9 mouse cellular contexts compared by ENCODE assay signal in the genomic region with DNA sequence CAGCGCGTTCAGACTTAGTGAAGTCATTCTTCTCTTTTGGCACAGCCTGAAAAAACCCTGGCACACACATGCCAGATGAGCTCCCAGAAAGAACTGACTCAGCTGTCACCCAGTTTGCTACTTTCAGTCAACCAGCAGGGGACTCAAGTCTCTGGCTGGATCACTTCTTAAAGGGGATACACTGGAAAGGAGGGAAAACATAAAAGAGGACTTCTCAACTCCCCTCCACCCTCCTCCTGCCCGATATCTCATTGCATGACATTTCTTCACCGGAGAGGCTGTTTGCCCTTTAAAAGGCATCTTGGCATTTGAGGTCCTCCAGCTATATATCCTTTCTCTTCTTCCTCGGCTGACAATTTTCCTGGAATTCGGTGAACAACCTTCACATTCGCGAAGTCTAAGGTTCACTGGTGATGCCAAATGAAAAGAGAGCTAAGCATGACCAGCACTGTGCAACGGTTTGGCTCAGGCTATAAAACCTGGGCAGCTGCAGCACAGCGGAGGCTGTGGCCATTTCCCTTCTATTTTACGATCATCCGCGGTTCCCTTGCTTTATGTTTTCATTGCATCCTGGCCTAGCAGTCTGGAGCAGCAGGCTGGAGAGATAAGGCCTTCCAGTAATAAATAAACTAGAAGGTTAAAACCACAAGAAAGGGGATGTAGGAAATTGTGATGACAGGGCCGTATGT.
DNase-seq lines count a peak whose midpoint lies in the region; ATAC-seq lines count a peak whose summit lies in the region.
"Had no signal": no experiment of that assay in that cellular context is flagged by ENCODE, and none has a peak within 500 bp of the region (broad histone marks: within the 10 kb centered on the region; RNA-seq: fewer than 3 reads in every experiment).

No protein-coding gene starts in this region.

- H3K27ac ChIP-seq in kidney, embryonic 15.5 days: peak overlapping the region; percentile 84
- peak overlapping the region; percentile 60 for H3K27ac ChIP-seq in neural tube, embryonic 15.5 days (replicated peaks)
- H3K27ac ChIP-seq: macrophage had no signal

- no peak for DNase-seq in kidney, adult 18-20 months
- DNase-seq in adrenal gland, adult (ENCODE audit: inconsistent age in 2 of 2, low spot score in 1 of 2): peak; percentile 62 to 86
- DNase-seq in cerebellum, adult 11 months: peak; percentile 10
- DNase-seq in layer of hippocampus, adult 9-11 months: peak; percentile 49
- no peak for DNase-seq in adipocyte (ENCODE audit: low spot score)

- H3K4me3 ChIP-seq in kidney, embryonic 15.5 days (replicated peaks): peak overlapping the region; percentile 17; the same call in 1 of the 2 replicates
- no peak overlapping the region for H3K4me3 ChIP-seq in neural tube, embryonic 15.5 days (replicated peaks)

- peak overlapping the region; percentile 52 for H3K4me2 ChIP-seq in kidney, embryonic 15.5 days
- peak overlapping the region; percentile 40 for H3K4me2 ChIP-seq in neural tube, embryonic 15.5 days

- H3K27me3 ChIP-seq in kidney, embryonic 15.5 days: no peaks in the 10 kb centered on the region
- no peaks in the 10 kb centered on the region for H3K27me3 ChIP-seq in neural tube, embryonic 15.5 days (replicated peaks)

- H3K4me1 ChIP-seq in kidney, embryonic 15.5 days: peaks cover 9% of the 10 kb centered on the region; the same call in 1 of the 2 replicates
- H3K4me1 ChIP-seq in neural tube, embryonic 15.5 days: peaks cover 9% of the 10 kb centered on the region

- ATAC-seq in kidney, embryonic 15.5 days (replicated peaks; ENCODE audit: low FRiP score): peak; percentile 96
- ATAC-seq in neural tube, embryonic 15.5 days (ENCODE audit: low FRiP score): peak; percentile 89
- no peak for ATAC-seq in inflammation-experienced regulatory T-cells, adult 6 months

- whole genome bisulfite sequencing in kidney, embryonic 15.5 days: 23% methylated on average over 14 of the region's 14 CpGs
- WGBS in neural tube, embryonic 15.5 days: 29% methylated on average over 14 of the region's 14 CpGs

- H3K9me3 ChIP-seq in kidney, embryonic 15.5 days (replicated peaks): no peaks in the 10 kb centered on the region
- no peaks in the 10 kb centered on the region for H3K9me3 ChIP-seq in neural tube, embryonic 15.5 days (replicated peaks)

- H3K9ac ChIP-seq in kidney, embryonic 15.5 days: no peak overlapping the region
- H3K9ac ChIP-seq in neural tube, embryonic 15.5 days (replicated peaks): no peak overlapping the region

- no peaks in the 10 kb centered on the region for H3K36me3 ChIP-seq in kidney, embryonic 15.5 days
- no peaks in the 10 kb centered on the region for H3K36me3 ChIP-seq in neural tube, embryonic 15.5 days

Comparison
In these comparisons a context has a peak if more than half of its experiments do, and no peak if none do; other contexts are left out.
1. DNase-seq: peak in adrenal gland, adult (2 of 2), cerebellum, adult 11 months (single experiment) and layer of hippocampus, adult 9-11 months (single experiment); none in kidney, adult 18-20 months (single experiment) and adipocyte (single experiment).